Mouse (Mus musculus) spleen, postnatal 36 days (tissue): ENCODE measurements around the gene Vdr.

Experiments
- DNase-seq, 2 experiments: peaks; one replicate each; pipeline ENCODE4 v3.0.0; 2022; ENCODE audit warnings: low spot score in 2 of 2, mixed read lengths in 1 of 2

The Vdr gene

DNA sequence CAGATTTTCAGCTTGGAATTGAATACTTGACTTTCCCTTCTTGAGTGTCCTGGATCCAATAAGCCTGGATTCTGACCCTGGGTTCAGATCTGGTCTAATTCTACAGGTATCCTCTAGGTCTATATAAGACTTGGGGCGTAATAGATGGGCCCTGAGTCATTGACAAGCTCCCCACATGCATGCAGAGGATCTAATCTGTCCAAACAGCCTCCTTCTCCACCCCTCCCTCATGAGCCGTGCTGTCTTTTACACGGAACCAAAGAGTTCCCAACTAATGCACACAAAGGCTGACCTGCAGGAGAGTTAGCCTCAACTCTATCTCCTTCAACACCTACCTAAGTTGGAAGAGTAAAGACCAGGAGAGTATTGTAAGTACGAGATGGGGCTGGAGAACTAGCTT lies 63.1 kb downstream of the Vdr start:
- no peak for DNase-seq

DNA sequence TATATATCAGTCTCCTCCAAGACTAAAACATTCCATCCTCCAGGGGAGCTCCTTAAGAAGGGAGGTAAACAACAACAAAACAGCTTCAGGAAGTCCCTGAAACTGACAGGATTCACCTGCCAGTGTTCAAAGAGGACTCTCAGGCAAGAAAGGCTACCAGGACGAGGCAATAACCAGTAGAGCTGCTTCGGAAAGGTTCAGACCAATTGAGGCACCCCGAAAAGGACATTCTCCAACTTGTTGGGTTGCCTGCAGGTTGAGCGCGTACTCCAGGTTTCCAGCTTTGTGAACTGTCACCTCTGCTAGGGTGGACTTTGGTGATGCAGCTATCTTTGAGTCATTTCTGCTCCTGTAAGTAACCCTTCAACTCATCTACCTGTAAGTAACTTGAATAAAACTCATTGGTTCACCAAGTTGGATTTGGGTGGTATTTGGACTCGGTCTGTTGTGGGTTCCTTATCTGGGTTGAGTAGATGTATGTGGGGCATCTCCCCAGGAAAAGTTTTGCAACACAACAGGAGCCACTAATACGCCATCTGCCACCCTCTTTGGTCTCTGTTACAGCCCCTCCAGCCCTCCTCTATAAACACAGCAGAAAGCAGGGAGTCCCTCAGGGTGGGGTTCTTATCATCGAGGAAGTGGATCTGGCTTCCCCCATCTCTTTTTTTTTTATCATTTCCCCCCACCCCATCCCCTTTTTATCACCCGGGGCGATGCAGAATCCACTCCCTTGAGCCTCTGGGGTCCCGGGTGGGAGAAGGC lies 64.1 kb downstream of the Vdr start:
- DNase-seq: no peak

DNA sequence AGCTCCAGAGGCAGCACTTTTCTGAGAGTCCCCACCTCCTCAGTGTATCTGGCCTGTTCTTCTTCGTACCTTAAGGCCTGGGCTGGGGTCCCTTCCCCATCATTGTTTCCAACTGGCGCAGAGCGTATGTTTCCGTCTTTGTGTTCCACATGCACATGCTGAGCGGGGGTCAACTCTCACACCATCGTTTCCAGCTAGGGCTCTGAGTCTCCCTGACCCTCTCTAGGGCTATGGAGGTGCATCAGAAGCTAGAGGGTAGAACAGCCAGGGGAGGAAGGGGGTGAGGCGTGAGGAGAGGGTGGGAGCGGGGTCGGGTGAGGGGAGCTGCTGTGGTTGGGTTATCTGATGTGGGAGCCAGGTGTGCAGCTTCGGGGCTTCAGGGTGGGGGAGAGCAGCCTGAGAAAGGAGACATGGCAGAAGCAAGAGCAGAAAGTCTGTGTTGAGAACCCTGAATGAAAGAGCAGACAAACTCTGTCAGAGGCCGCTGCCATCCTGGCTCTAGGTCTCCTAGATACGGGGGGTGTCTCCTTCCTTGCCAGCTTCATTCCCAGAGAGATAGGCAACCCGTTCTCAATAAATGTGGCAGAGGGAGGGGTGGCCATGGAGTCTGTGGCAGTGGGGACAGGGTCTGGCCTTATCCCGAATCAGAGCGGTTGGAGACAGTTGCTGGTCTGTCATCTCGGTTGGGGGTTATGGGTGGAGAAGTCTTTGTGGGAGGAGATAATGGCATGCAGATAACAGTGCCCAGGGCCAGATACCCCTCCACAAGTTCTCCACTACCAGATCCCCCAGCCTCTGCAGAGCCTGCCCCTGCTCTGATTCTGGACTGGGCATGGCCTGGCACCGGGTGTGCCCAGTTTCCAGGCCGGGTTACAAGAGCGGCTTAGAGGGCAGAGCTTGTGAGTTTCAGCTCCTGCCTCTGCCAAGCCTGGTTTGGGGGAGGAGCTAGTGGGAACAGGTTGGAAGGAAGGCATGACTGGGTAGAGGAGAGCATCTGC lies 66.1 kb downstream of the Vdr start, which contains the start of gene Hdac7:
TSS of gene Hdac7 (minus strand) at position 466 of the 998 bp plus-strand sequence.
- DNase-seq: no peak

DNA sequence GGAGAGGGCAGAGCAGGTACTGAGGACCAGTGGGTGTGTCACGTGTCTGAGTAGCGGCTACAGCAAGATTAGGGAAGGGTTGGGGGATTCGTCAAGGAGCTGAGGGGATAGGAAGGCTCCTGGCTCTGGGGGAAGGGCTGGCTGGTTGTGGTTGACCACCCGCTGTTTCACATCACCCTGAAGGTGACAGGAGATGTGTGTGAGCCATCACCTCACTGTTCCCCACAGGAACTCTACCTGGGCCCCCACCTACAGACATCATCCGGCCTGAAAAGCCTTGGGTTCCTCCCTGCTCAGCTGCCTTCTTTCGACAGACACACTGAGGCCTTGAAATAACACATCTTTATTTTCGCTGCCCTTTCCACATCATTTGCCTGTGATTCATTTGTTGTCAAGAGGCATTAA lies 67.2 kb downstream of the Vdr start:
- no peak for DNase-seq

DNA sequence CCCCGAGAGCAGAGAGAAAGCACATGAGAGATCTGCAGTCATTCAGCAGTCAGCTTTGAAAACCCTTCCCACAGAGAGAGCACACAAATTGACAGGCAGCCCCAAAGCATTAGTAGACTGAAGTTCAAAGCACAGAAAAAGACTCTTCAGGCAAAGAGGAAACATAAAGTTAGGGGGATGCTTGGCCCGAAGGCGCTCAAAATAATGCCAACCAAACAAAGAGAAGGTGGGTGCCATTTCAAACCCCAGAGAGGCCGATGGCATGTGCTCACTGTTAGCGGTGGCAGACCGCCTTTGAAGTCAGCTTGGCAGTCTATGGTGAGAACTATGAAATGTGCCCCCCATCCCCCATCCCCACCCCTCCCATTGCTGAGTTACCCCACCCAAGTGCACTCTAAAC lies 68.4 kb downstream of the Vdr start:
- no peak for DNase-seq

DNA sequence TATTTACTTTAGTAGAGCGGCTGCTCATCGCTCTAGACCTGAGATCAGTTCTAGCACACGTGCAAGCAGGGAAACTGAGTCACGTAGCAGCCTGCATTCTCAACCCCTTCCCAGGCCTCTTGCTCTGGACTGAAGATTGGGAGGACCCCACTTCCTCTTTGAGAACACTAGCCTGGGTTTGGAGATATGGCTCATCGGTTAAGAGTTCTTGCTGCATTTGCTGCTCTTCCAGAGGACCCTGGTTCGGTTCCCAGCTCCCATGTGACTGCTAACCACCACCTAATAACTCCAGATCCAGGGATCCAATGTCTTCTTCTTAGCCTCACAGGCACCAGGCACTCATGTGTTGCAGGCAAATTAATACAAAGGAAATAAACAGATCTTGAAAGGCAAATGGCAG lies 69.0 kb downstream of the Vdr start:
- DNase-seq: no peak

DNA sequence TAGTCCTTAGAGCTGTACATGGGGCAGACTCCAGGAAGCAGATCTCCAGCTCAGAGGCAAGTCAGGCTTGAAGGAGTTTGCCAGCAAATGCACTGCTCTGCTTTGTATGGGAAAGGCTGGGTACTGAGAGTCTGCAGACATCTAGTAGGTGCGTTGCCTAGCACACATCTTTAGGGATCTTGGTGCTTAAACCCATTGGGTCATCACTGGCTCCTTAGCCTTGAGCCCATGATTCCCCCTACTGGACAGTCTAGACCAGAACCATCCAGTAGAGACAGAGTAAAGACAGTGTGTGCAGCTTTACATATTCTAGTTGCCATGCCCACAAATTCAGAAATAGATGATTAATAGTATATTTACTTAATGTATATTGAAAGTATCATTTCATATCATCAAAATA lies 69.6 kb downstream of the Vdr start:
- DNase-seq: no peak

DNA sequence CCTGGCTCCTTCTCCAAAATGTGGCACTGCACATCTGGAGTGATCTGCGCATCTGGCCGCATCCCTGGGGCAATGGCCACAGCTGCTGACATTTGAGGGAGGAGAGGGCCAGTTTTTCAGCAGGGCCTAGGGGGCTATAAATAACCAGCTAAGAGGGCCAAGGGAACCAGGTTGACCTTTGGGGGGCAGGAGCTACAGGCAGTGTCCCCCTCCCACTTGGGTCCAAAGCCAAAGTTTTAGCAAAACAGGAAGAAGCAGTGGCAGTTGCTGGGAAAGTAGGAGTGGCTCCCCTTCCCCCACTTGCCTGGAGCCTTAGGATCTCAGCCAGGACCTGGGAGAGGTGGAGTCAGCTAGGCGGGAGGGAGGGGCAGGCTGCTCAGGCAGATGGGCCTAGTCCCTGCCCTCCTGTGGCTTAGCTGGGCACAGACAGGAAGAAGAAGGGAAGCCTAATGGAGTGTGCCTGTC lies 70.4 kb downstream of the Vdr start:
- peak in 1 of 2 experiments; percentile 29 for DNase-seq

DNA sequence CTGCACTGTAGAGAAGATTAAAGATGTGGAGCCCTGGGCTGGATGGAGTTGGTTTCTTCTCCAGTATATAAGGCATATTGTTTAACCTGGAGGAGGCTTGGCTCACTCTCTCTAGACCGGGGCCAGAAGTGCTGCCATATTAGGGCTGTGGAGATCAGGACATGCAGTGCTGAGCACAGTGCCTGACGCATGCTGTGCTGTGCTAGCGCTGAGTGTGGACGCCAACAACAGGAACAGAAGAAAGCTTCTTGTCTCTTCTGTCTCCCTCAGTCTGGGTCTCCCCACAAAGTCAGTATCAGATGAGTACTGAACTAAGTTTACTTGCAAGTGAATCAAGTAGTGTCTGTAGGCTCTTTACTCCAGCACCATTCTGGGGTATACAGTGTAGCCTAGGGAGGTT lies 71.0 kb downstream of the Vdr start:
- DNase-seq: no peak

DNA sequence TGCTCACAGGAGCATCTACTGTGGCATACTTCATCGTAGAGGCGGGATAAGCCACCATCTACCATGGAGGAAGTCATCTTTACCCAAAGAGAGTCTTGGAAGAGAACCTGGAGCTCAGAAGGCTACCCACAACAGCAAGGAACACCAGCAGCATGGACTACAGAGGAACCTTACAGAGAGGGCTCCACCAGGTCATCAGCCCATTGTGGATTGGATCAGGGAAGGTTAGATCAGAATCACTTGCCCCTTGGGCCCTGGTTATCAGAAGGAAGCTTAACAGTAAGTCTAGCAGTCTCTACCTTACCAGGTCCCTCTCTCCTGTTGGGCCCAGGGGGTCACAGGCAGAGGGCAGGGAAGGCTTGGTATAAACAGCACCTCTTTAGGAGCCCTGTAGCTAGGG lies 71.4 kb downstream of the Vdr start:
- DNase-seq: no peak

DNA sequence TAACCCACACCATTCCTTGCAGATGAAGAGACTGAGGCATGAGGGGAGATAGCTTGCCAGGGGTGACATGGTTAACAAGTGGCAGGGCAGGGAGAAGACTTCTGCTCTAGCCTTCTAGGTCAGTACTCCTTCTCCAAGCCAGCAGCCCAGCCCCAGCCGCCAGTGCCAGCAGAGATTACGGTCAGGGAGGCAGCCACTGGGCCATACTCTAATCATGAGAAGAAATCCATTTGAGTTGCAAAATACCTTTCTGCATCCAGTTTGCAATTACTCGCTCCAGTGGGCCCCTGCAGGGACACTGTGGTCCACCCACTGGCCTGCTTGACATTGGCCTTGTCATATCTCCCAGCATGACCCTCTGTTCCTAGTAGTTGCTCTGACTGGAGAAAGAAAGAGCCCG lies 72.0 kb downstream of the Vdr start:
- no peak for DNase-seq

DNA sequence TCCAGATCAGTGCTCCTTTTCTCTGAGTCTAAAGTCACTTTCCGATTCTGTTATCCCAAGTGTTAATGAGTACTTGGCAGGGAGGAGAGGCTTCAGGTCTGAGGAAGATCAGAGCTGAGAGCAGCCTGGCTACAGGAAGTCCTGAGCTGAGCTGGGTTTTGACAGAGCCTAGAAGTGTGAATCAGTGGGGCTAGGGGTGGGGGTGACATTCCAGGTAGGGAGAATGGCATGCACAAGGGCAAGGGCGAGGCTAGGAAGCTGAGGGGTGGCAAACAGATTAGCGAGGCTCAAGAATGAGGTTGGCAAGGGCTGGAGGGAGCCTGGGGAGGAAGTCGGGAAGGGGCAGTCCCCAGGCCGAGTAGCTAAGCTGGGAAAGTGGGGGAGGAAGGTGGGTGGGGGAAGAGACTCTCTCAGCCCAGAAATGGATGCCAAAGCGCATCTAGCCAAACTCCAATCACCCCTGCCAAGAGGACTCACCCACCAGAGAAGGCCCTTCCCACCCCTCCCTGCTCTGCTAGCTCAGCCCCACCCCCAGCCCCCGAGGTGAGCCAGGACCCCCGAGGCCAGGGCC lies 72.9 kb downstream of the Vdr start:
- peak in 1 of 2 experiments; percentile 35 for DNase-seq

DNA sequence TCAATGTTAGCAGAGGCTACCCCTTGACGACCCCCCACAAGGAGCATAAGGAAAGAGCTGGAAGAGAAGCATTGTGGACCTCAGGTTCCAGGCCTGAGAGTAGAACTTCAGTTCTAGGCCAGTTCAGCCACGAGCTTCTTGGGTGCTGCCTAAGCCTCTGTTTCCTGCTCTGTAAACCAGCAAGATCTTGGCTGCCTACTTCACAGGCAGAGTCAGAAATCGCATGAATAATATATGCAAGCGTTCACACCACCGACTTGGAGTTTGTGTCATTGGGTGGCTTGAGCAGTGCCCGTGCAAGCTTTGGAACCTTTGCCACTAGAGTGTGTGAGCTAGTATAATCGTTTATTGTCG lies 73.6 kb downstream of the Vdr start:
- no peak for DNase-seq

DNA sequence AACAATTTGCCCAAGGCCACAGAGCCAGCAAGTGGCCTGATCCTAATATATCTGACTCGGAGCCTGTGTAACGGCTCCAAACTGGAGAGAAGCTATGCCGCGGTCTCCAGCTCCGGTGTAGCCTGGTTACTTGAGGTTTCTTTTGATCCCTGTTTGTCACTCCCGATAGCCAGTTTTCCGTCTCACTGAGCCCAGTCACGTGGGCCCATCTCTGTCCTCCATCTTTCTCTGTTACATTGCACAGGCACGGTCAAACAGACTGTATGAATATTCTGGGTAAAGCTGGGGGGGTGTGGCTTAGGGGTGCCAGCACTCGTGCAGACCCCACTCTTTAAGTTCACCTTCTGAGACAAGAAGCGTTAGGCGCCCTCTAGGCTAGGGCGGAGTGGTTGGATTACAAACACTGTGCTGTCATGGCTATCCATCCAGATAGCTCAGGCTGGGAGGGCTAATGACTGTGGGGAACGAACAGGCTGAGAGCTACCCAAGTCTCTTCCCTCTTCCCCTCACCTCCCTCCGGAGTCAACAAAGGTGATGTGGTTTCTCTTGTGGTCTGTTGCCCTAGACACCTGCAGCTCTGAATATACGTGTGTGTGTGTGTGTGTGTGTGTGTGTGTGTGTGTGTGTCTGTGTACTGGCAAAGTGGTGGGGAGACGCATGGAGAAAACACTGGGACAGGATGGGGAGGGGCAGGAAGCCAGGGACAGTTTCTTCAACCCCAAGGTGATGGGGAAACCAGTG lies 74.1 kb downstream of the Vdr start:
- DNase-seq: peak in 1 of 2 experiments; percentile 39

DNA sequence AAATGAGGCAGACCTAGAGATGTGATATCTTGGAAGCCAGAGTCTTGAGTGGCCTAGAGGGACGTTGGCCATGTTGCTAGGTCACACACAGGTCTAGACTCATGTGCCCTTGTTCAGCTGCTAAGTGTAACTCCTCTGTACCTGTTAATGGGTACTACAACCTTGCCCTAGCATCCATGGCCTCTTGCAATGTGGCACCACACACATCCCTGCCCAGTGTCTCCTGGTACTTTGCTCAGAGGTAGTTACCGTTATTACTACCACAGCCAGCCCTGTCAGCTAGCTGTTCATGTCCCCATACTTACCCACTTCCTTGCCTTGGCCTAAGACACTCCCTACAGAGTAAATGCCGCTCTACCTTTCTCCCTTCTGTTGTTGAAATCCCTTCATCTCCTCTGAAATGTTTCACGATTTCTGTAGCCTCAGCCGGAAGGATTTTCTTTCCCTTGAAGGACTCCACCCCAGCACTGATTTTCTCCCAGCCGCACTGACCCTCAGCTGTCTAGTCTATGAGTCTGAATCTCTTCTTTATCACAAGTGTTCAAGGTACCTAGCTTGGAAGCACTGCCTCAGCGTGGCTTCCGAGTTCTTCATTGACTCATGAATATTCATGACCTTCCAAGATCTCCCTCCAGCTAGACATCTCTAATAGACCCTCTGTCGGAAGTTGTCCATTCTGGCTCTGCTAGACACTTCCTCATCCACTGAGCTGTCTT lies 77.5 kb downstream of the Vdr start:
- DNase-seq: no peak

DNA sequence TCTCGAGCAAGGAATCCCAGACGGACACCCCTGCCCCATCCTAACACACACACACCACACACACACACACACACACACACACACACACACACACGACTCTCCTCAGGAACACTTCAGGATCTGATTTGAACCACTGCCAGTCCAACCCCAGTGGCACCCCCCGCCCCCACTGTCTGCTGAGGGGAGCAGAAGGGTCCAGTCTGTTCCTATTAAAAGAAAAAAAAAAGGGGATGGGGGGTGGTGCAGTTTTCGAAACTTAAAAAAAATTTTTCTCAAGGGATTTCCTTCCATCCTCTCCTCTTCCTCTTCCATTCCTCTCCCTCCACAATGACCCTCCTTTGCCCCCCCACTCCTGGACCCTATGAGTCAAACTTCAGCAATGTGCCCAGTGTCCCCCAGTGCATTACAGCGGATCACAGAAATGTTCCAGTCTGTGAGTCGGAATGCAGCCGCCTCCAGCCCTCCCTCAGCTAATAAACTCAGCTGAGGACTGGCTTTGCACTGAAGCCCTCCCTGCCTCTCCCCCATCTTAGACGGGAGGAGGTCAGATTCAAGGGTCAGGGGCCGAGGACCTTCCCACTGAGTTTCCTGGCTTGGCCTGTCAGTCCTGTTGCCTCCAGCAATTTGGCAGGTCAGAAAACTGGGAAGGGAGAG lies 78.3 kb downstream of the Vdr start:
- DNase-seq: no peak

DNA sequence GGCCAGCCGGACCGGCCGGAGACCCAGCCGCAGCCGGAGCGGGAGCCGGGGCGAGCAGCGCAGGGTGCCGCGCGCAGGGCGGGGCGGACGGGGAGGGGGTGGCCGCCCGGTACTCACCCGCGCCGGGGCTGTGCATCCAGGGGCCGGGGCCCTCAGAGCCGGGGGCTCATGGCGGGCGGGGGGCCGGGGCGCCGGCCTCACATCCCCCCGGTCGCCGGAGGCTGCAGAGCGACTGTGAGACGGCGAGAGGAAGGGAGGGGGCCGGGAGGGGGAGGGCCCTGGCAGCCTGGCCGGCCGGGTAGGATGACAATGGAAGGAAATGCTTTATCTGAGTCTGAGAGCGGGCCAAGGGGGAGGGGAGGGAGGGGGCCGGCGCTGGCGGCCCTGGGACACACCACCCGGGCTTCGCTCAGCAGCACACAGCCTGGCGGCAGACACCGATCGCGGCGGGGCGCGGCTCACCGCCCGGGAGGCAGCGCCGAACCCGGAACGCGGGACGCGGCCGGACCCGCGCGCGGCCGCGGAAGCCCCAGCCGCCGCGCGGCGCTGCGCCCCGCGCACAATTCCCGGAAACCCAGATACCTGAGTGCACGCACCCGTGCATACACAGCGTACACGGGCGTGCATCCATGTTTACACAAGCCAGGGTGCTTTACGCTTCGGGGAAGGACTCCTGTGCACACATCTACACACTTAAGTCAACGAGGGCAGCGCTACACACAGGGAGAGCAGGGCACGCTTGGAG lies 79.0 kb downstream of the Vdr start:
- peak; percentile 53 to 64 for DNase-seq

DNA sequence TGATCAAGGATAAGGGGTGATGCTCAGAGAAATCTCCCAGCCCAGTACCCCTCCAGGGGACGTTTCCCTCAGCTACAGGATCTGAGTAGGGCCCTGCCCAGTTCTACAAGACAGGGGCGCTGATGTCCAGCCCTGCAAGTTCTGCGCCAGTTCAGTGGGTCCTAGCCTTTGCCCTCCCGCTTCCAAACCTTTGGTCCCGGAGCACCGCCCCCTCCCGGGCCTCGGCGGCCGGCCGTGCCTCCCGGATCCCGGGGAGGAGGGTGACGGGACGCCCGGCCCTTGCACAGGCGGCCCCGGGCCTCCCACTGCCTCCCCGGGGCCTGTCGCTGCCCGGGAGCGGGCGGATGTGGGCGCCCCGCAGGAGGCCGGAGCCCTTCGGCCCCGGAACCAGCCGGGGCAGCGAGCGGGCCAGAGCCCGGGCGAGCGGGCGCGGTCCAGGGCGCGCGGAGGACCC lies 79.6 kb downstream of the Vdr start:
- no peak for DNase-seq

DNA sequence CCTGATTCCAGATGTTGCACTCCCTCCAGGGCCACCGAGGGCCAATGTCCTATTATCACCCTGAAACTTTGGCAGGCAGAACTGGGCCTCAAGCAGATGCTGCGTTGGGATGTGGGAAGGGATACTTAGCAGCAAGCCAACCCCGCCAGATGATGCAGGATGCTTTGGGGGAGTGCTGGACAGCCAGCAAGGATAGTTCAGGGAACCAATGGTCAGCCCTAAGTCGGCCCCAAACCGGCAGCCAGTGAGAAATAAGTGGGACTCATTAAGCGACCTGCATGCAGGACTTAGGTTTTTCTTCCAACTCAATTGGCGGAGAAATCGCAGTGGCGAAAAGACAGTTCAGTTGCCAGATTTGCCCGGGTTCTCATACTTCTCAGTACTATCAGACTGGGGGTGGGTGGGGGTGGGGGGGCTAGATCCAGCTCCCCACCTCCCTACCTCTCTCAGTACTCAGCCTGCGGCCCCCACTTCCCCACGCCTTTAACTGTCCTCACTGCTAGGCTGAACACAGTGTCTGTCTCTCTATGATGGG lies 80.1 kb downstream of the Vdr start:
- no peak for DNase-seq
